Mouse (Mus musculus) limb, embryonic 10.5 days (tissue): ENCODE data around the gene Lin7a. TPM values are rescaled to one million over a fixed set of nuclear protein-coding genes. Genes with fewer than 3 reads are reported as not detected.

Source experiments
- DNase-seq: peaks from one replicate; pipeline ENCODE4 v3.0.0-alpha.2; 2017; ENCODE audit warnings: low spot score
- H3K27ac ChIP-seq: fragments of 300-500 bp; sonication (generic); 2 replicates; pipeline ENCODE4 v1.5.1; 2016; ENCODE audit warnings: mild to moderate bottlenecking
- H3K27me3 ChIP-seq: fragments of 300-500 bp; sonication (generic); 2 replicates; pipeline ENCODE4 v1.6.1; 2016; ENCODE audit warnings: low read depth, mild to moderate bottlenecking; ENCODE audit not compliant: poor library complexity, severe bottlenecking
- H3K36me3 ChIP-seq: fragments of 300-500 bp; sonication (generic); 2 replicates; pipeline ENCODE4 v1.6.1; 2016; ENCODE audit warnings: mild to moderate bottlenecking, moderate library complexity
- H3K4me1 ChIP-seq: fragments of 300-500 bp; sonication (generic); 2 replicates; pipeline ENCODE4 v1.6.1; 2016
- H3K4me3 ChIP-seq: fragments of 300-500 bp; sonication (generic); 2 replicates; pipeline ENCODE4 v1.5.1; 2016; ENCODE audit warnings: mild to moderate bottlenecking, moderate library complexity
- H3K9me3 ChIP-seq: fragments of 300-500 bp; sonication (generic); replicated peaks from 2 replicates; pipeline ENCODE4 v1.6.1; 2016; ENCODE audit warnings: mild to moderate bottlenecking
- WGBS: fragments of 180-500 bp; shearing (Covaris S2); methylation state at CpG from one replicate; pipeline ENCODE4 v1.1.7; 2016; 5-methylcytosine and 5-hydroxymethylcytosine counted together
- polyA plus RNA-seq: library from polyadenylated mRNA; unstranded; fragments of >200 nt; fragmentation: Nextera tagmentation; extraction: Ambion mirVana; gene quantifications from 2 replicates; pipeline ENCODE4 v1.2.1, GENCODE M21; 2016

Lin7a gene
- polyA plus RNA-seq, 1 experiment from 2014 or later = 1.0 TPM

- H3K36me3 ChIP-seq = no peaks in the 10 kb centered on the region
- no peak overlapping the region for H3K27ac ChIP-seq
- H3K4me3 ChIP-seq = no peak overlapping the region
- WGBS = 88% methylated on average over 4 of the region's 4 CpGs
- DNase-seq = no peak
- H3K4me1 ChIP-seq = no peaks in the 10 kb centered on the region
- no peaks in the 10 kb centered on the region for H3K9me3 ChIP-seq
- H3K27me3 ChIP-seq = no peaks in the 10 kb centered on the region
These were observed 109.8 kb downstream of the Lin7a start for GRCm38 (mm10) chr10:107381143-107381746.

- no peaks in the 10 kb centered on the region for H3K9me3 ChIP-seq
- no peak overlapping the region for H3K27ac ChIP-seq
- no peaks in the 10 kb centered on the region for H3K36me3 ChIP-seq
- no peaks in the 10 kb centered on the region for H3K4me1 ChIP-seq
- no peak for DNase-seq
- H3K27me3 ChIP-seq = no peaks in the 10 kb centered on the region
- no peak overlapping the region for H3K4me3 ChIP-seq
These were observed 112.3 kb downstream of the Lin7a start for GRCm38 (mm10) chr10:107383825-107384224.

- no peaks in the 10 kb centered on the region for H3K9me3 ChIP-seq
- no peak overlapping the region for H3K27ac ChIP-seq
- WGBS = 56% methylated on average over 4 of the region's 4 CpGs
- H3K36me3 ChIP-seq = no peaks in the 10 kb centered on the region
- H3K27me3 ChIP-seq = no peaks in the 10 kb centered on the region
- no peak for DNase-seq
- no peak overlapping the region for H3K4me3 ChIP-seq
- H3K4me1 ChIP-seq = no peaks in the 10 kb centered on the region
These were observed 118.0 kb downstream of the Lin7a start for GRCm38 (mm10) chr10:107389505-107389904.

GRCm38 (mm10) chr10:107405347-107405746, 133.9 kb downstream of the Lin7a start:
- no peaks in the 10 kb centered on the region for H3K36me3 ChIP-seq
- no peaks in the 10 kb centered on the region for H3K27me3 ChIP-seq
- no peaks in the 10 kb centered on the region for H3K9me3 ChIP-seq
- no peaks in the 10 kb centered on the region for H3K4me1 ChIP-seq
- DNase-seq = no peak
- H3K4me3 ChIP-seq = no peak overlapping the region
- no peak overlapping the region for H3K27ac ChIP-seq
- WGBS = 92% methylated on average over 4 of the region's 4 CpGs

- DNase-seq = no peak
- Histone ChIP-seq H3K4me1 (no peaks in the 10 kb centered on the region), H3K27me3 (no peaks in the 10 kb centered on the region), H3K36me3 (no peaks in the 10 kb centered on the region), H3K4me3 (no peak overlapping the region), H3K27ac (no peak overlapping the region), H3K9me3 (no peaks in the 10 kb centered on the region)
- WGBS = 90% methylated on average over 14 of the region's 14 CpGs
These were observed 146.8 kb downstream of the Lin7a start for GRCm38 (mm10) chr10:107418306-107418705.

GRCm38 (mm10) chr10:107436967-107437366, 165.5 kb downstream of the Lin7a start:
- no peak for DNase-seq
- Histone ChIP-seq H3K9me3 (no peaks in the 10 kb centered on the region), H3K36me3 (no peaks in the 10 kb centered on the region), H3K27ac (no peak overlapping the region), H3K4me1 (no peaks in the 10 kb centered on the region), H3K4me3 (no peak overlapping the region), H3K27me3 (no peaks in the 10 kb centered on the region)
- WGBS = 75% methylated on average over 5 of the region's 5 CpGs

- no peak overlapping the region for H3K27ac ChIP-seq
- no peaks in the 10 kb centered on the region for H3K4me1 ChIP-seq
- no peaks in the 10 kb centered on the region for H3K27me3 ChIP-seq
- no peaks in the 10 kb centered on the region for H3K36me3 ChIP-seq
- no peaks in the 10 kb centered on the region for H3K9me3 ChIP-seq
- 13% methylated on average over 4 of the region's 4 CpGs for WGBS
- DNase-seq = no peak
- no peak overlapping the region for H3K4me3 ChIP-seq
These were observed 171.3 kb downstream of the Lin7a start for GRCm38 (mm10) chr10:107442781-107443180.

- 89% methylated on average over 5 of the region's 5 CpGs for WGBS
- H3K27me3 ChIP-seq = no peaks in the 10 kb centered on the region
- H3K4me1 ChIP-seq = no peaks in the 10 kb centered on the region
- H3K4me3 ChIP-seq = no peak overlapping the region
- no peak overlapping the region for H3K27ac ChIP-seq
- no peak for DNase-seq
- no peaks in the 10 kb centered on the region for H3K9me3 ChIP-seq
- H3K36me3 ChIP-seq = no peaks in the 10 kb centered on the region
These were observed 178.2 kb downstream of the Lin7a start for GRCm38 (mm10) chr10:107449496-107450330.

GRCm38 (mm10) chr10:107467819-107468218, 196.3 kb downstream of the Lin7a start:
- Histone ChIP-seq H3K27ac (no peak overlapping the region), H3K27me3 (no peaks in the 10 kb centered on the region), H3K36me3 (no peaks in the 10 kb centered on the region), H3K4me1 (no peaks in the 10 kb centered on the region), H3K4me3 (no peak overlapping the region), H3K9me3 (no peaks in the 10 kb centered on the region)
- WGBS = 91% methylated on average over 7 of the region's 7 CpGs
- no peak for DNase-seq

Other genes with a start within 250 kb of the Lin7a start
- gene Acss3, start 148.0 kb upstream of the Lin7a start, polyA plus RNA-seq = 1.5 and 2.4 TPM in 2 replicates
- gene Myf5, start 214.4 kb downstream of the Lin7a start, polyA plus RNA-seq = 8.4 and 15.1 TPM in 2 replicates
- gene Myf6, start 223.1 kb downstream of the Lin7a start, polyA plus RNA-seq = 0.19 TPM in 1 of 2 replicates, not detected in the other